Mouse (Mus musculus): Measurements from ENCODE around the gene Atxn10. TPM values are rescaled to one million over a fixed set of nuclear protein-coding genes. Genes with fewer than 3 reads are reported as not detected.

Atxn10 gene
- polyA plus RNA-seq, 1 experiment from 2014 or later = 513 TPM

DNA sequence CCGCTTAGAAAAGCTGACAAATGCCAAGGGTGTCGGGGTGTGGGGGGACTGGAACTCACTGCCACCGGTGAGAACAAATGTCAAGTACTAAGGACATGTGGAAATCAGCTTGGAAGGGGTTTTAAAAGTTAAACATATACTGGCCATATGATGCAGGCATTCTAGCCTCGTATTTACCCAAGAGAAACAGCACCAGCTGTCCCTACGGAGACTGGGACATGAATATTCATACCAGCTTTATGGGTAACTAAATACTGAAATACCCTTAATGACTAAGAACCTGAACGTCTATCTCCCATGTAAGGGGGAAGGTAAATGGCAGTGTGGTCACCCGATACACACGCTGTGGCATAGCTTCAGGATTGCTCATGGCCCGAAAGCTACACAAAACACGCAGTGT lies 152.9 kb downstream of the Atxn10 start:
- Histone ChIP-seq H3K27ac (no peak overlapping the region), H3K36me3 (no peaks in the 10 kb centered on the region), H3K27me3 (no peaks in the 10 kb centered on the region), H3K4me1 (replicated peaks) (peaks cover 18% of the 10 kb centered on the region), H3K9ac (replicated peaks) (no peak overlapping the region), H3K9me3 (peaks cover 9% of the 10 kb centered on the region; the same call in 1 of the 2 replicates), H3K4me2 (replicated peaks) (no peak overlapping the region), H3K4me3 (replicated peaks) (no peak overlapping the region)
- ATAC-seq = no peak
- WGBS = 75% methylated on average over 10 of the region's 10 CpGs

DNA sequence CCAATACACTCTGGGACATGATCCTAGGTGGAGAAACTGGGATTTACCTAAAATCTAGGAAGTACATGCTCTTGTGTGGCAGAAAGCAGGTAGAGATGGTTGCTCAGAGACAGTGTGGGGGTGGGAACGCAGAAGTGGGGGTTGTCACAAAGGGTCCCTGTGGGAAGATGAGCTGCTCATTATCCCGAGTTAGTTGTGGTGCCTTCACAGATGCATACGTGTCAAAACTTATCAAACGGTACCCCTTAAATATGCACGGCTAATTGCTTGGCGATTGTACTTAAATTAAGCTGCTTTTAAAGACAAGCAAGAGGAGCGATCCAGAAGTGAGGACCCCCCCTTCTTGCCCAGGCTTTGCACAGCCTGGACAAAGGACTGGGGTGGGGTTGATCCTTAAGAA lies 153.7 kb downstream of the Atxn10 start:
- WGBS = 50% methylated on average over 7 of the region's 7 CpGs
- Histone ChIP-seq H3K4me2 (replicated peaks) (no peak overlapping the region), H3K27ac (peak overlapping the region; percentile 47; the same call in 1 of the 2 replicates), H3K4me3 (replicated peaks) (no peak overlapping the region), H3K27me3 (no peaks in the 10 kb centered on the region), H3K9ac (replicated peaks) (0 out of 2 replicates have a peak overlapping the region, but pooled peaks have one; percentile 7), H3K36me3 (no peaks in the 10 kb centered on the region), H3K4me1 (replicated peaks) (peaks cover 26% of the 10 kb centered on the region), H3K9me3 (peaks cover 9% of the 10 kb centered on the region; the same call in 1 of the 2 replicates)
- no peak for ATAC-seq

DNA sequence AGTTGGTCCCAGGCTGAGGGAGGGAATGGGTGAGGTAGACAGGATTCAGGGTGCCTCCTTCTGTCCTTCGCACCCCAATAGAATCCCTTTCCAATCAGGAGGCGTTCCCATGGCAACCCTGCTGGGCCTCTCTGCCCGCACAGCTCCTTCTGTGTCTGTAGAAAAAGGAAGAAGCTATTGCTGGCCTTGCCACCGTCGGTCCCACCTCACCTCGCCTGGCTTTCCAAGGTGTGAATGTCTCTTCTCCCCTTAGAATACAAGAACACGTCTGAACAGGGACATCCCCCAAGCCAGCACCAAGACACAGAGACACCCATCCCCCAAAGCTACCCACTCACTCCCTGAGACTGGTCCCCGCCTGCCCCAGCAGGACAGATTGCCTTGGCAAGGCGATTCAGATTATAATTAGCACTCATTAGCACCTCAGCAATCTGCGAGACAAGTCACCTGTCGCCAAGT lies 158.1 kb downstream of the Atxn10 start:
- Histone ChIP-seq H3K36me3 (no peaks in the 10 kb centered on the region), H3K9me3 (no peaks in the 10 kb centered on the region), H3K27me3 (no peaks in the 10 kb centered on the region), H3K4me3 (replicated peaks) (no peak overlapping the region), H3K4me2 (replicated peaks) (peak overlapping the region; percentile 10; the same call in 1 of the 2 replicates), H3K27ac (peak overlapping the region; percentile 69), H3K9ac (replicated peaks) (0 out of 2 replicates have a peak overlapping the region, but pooled peaks have one; percentile 29), H3K4me1 (replicated peaks) (peaks cover 45% of the 10 kb centered on the region)
- peak; percentile 34; the same call in 1 of the 2 replicates for ATAC-seq
- WGBS = 6% methylated on average over 11 of the region's 11 CpGs

DNA sequence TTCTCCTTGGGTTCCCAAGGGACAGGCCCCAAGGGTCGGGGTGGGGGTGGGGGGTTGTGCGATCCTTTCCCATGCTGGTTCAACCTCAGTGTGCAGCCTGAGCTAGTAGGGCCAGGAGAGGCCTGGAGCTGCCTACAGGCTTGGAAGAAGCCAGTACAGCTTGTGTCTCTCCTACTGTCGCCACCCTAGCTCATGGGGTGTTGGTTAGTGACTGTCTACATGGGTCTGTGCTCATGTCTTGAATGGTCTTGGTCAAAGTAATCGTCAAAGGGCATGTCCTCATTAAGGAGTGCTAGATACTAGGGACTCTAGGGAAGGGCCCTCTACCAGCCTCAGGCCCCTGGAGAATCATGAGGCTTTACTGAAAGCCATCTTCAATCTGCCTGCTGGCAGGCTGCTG lies 161.5 kb downstream of the Atxn10 start:
- Histone ChIP-seq H3K27ac (peak overlapping the region; percentile 77), H3K4me1 (replicated peaks) (peaks cover 43% of the 10 kb centered on the region), H3K36me3 (no peaks in the 10 kb centered on the region), H3K9ac (replicated peaks) (no peak overlapping the region), H3K27me3 (no peaks in the 10 kb centered on the region), H3K9me3 (no peaks in the 10 kb centered on the region), H3K4me2 (replicated peaks) (no peak overlapping the region), H3K4me3 (replicated peaks) (no peak overlapping the region)
- ATAC-seq = peak; percentile 8; the same call in 1 of the 2 replicates
- WGBS = 68% methylated on average over 4 of the region's 4 CpGs

DNA sequence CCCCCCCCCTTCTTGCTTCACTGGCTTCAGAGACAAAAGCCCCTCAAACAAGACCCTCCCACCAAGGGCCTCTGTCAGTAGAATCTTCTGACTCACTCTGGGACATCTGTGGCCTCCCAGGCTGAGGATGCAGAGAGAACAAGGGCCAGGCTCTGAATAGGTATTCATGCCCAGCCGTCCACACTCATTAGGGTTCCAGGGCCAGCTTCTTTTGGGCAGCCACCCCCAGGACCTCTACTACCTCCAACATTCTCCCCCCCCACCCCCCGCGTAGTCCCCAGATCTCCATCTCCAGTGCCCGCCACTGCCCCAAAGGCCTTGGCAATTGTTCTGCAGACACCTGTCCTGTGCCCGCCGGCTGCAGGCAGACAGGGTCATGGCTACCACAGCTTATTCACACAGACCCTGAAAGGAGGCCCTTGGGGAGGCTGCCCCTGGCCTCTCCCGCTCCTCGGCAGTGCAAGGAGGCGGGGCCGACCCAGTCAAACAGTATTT lies 162.0 kb downstream of the Atxn10 start:
- Histone ChIP-seq H3K9me3 (no peaks in the 10 kb centered on the region), H3K27ac (peak overlapping the region; percentile 77), H3K9ac (replicated peaks) (no peak overlapping the region), H3K27me3 (no peaks in the 10 kb centered on the region), H3K4me2 (replicated peaks) (no peak overlapping the region), H3K4me3 (replicated peaks) (no peak overlapping the region), H3K36me3 (no peaks in the 10 kb centered on the region), H3K4me1 (replicated peaks) (peaks cover 43% of the 10 kb centered on the region)
- 8% methylated on average over 10 of the region's 10 CpGs for WGBS
- peak; percentile 82 for ATAC-seq

DNA sequence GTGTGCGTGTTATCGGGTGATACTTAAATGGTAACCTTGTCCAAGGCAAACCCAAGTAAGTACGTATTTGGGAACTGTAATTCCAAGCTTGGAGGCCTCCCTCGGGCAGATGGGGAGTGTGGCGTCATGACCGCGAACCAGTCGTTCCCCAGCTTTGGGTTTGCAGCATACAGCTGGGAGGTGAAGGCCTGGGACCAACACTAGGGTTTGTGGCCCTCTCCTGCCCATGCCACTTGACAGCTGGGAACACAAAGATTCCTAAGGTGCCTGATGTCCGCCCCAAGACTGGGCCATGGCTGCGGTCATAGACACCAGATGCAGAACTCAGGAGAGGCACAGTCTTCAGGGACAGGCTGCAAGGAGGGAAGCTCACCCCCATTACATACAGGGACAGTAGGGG lies 164.2 kb downstream of the Atxn10 start:
- no peak for ATAC-seq
- Histone ChIP-seq H3K4me1 (replicated peaks) (peaks cover 30% of the 10 kb centered on the region), H3K9ac (replicated peaks) (no peak overlapping the region), H3K27ac (no peak overlapping the region), H3K4me2 (replicated peaks) (no peak overlapping the region), H3K4me3 (replicated peaks) (no peak overlapping the region), H3K9me3 (no peaks in the 10 kb centered on the region), H3K36me3 (no peaks in the 10 kb centered on the region), H3K27me3 (no peaks in the 10 kb centered on the region)
- 88% methylated on average over 10 of the region's 10 CpGs for WGBS

DNA sequence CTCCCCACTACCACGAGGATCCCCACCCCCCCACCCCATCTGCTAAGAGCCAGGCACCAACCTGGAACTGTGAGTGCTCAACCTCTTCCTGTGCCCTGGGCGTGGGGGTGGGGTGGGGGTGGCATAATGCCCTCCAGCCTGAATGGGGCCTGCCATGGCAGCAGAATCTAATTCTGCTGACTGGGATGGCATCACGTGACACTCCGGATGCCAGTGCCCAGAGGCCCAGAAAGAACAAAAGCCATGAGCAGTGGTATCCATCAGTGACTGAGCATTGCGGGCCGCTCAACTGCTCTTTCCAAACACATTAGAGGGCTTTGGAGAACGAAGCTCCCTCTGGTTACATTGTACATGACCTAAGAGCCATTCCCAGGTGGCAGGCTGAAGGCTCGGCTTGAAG lies 167.1 kb downstream of the Atxn10 start, which contains the start of gene 7530416G11Rik:
7530416G11Rik (minus strand) TSS at position 101 of the 400 bp plus-strand sequence.
- H3K4me3 ChIP-seq (replicated peaks) = no peak within 1 kb of the TSS
- no peaks in the 10 kb centered on the region for H3K9me3 ChIP-seq
- no peak within 1 kb of the TSS for H3K4me2 ChIP-seq (replicated peaks)
- ATAC-seq = no peak
- no peaks in the 10 kb centered on the region for H3K36me3 ChIP-seq
- no peaks in the 10 kb centered on the region for H3K27me3 ChIP-seq
- H3K4me1 ChIP-seq (replicated peaks) = peaks cover 46% of the 10 kb centered on the region
- no peak within 1 kb of the TSS for H3K9ac ChIP-seq (replicated peaks)
- 92% methylated on average over 8 of the region's 8 CpGs for WGBS
- H3K27ac ChIP-seq = no peak within 1 kb of the TSS

DNA sequence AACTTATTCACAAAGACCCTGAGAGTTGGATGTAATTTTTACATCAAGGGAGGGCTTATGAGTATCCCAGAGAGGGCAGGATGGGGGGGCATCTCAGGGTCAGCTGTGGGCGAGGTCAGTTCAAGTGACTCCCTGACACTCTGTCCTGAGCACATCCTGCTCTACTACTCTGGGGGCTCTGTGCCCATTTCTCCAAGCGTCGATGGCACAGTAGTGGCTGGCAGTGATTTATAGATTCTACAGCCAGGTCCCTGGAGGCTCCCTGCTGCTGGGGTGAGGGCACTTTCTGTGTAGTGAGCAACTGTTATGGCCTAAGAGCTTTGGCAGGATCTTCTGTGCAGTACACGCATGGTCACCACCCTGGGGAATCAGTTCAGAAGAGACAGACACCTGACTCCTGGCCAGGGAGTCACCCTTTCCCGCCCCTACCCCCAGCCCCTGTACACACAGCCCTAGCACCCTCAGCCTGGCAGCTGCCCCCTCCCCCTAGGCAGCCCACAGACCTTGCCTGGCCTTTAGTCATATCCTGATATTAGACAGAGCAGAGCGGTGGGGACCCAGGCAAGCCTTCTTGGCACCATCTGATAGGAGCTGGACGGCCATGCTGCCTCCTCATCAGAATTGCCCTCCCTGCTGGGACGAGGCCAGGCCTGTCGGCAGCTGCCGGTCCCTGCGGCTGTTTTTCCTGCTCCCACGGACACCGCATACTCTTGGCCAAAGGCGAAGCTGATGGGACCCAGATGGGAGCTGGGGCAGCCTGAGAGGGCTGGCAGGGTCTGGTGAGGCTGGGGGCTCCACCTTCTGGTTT lies 169.3 kb downstream of the Atxn10 start:
- 65% methylated on average over 14 of the region's 14 CpGs for WGBS
- Histone ChIP-seq H3K4me2 (replicated peaks) (no peak overlapping the region), H3K4me3 (replicated peaks) (no peak overlapping the region), H3K9me3 (no peaks in the 10 kb centered on the region), H3K4me1 (replicated peaks) (peaks cover 35% of the 10 kb centered on the region), H3K27ac (peak overlapping the region; percentile 25; the same call in 1 of the 2 replicates), H3K36me3 (no peaks in the 10 kb centered on the region), H3K9ac (replicated peaks) (no peak overlapping the region), H3K27me3 (no peaks in the 10 kb centered on the region)
- ATAC-seq = peak; percentile 15; the same call in 1 of the 2 replicates

DNA sequence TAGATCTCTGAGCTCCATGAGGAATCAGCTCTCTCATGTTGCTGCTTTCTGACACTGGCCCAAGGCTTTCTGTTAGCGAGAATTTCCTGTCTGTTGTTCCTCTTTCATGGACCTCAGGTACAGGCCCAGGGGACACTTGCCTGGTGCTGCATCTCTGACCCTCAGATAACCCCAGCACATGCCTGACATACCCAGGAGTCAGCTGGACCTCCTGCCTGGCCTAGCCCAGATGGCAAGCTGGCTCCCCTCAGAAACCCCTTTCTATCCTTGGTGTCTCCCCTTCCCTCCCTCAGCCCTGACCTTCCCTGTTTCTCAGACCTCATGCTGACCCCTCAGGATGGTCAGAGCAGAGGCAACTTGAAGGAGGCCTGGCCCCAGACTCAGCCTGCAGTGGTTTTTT lies 170.6 kb downstream of the Atxn10 start:
- H3K27ac ChIP-seq = 0 out of 2 replicates have a peak overlapping the region, but pooled peaks have one; percentile 84
- no peaks in the 10 kb centered on the region for H3K36me3 ChIP-seq
- H3K4me2 ChIP-seq (replicated peaks) = no peak overlapping the region
- H3K4me1 ChIP-seq (replicated peaks) = peaks cover 35% of the 10 kb centered on the region
- WGBS = 64% methylated on average over 1 of the region's 1 CpGs
- ATAC-seq = no peak
- H3K4me3 ChIP-seq (replicated peaks) = no peak overlapping the region
- H3K9me3 ChIP-seq = no peaks in the 10 kb centered on the region
- no peak overlapping the region for H3K9ac ChIP-seq (replicated peaks)
- H3K27me3 ChIP-seq = no peaks in the 10 kb centered on the region

DNA sequence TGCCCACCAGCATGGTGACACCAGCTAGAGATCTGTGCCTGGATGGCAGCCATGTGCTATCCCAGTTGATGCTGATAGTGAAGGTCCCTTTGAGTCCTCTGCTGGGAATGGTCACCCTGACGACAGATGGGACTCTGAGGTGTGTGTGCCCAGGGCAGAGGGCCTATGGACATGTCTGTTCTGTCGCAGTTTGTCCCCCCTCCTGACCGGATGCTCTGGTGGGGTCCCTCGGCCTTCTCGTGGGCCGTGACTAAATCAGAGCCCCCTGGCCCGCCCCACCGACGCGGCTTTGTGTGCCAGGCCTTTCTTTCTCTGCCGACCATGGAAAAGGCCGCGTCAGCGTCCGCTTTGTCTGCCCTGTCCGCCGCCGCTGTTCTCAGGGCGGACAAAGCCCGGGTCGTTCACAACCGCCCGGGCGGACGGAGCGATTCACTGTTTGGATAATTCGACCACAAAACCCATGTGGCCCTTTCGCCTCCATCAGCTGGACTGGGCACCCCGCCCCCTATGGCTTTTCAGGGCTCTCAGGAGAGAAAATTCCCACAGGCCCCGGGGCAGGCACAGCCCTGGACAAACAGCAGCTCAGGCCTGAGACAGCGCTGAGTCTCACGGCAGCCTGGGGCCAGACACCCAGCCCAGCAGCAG lies 171.4 kb downstream of the Atxn10 start:
- no peak overlapping the region for H3K4me2 ChIP-seq (replicated peaks)
- peak; percentile 66 for ATAC-seq
- peaks cover 35% of the 10 kb centered on the region for H3K4me1 ChIP-seq (replicated peaks)
- no peaks in the 10 kb centered on the region for H3K9me3 ChIP-seq
- H3K9ac ChIP-seq (replicated peaks) = peak overlapping the region; percentile 56
- WGBS = 26% methylated on average over 32 of the region's 32 CpGs
- H3K27me3 ChIP-seq = no peaks in the 10 kb centered on the region
- no peaks in the 10 kb centered on the region for H3K36me3 ChIP-seq
- H3K4me3 ChIP-seq (replicated peaks) = no peak overlapping the region
- peak overlapping the region; percentile 84 for H3K27ac ChIP-seq
